Mouse (Mus musculus): ENCODE measurements around the gene Rnpepl1. TPM values are rescaled to one million over a fixed set of nuclear protein-coding genes. Genes with fewer than 3 reads are reported as not detected.
A peak's percentile ranks its signal among the peaks of the same experiment; 100 is the strongest.

Rnpepl1 gene
- total RNA-seq, 2 experiments from 2014 or later, result 77.8 to 77.9 TPM

DNA sequence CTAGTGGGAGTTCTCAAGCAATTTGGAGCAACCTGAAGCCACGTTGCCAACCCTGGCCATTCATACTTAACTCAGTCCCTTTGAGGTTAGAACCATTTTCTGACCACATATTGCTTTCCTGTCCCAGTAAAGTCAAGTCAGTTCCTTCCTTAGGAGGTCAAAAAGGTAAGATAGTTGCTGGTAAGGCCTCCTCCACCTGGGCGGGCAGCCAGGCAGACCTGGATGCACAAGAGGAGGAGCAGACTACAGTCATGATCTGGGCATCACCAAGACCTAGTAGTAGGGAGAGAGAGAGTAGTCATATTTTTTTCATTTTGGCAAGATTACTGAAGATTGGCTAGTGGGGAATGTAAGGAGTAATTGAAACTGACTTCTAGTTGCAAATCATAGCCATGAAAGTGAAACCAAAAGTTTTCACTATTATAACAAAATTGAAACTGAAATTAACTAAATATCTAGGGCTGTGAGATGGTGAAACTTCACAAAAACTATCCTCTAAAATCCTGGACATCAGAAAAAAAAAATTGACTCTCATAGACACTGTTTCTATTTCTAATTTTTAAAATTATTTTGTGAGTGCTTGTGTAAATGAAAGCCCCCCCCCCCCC is 4.8 kb upstream of the Rnpepl1 start:
- intact Hi-C loops (cut with DNase I), result no loop called here

DNA sequence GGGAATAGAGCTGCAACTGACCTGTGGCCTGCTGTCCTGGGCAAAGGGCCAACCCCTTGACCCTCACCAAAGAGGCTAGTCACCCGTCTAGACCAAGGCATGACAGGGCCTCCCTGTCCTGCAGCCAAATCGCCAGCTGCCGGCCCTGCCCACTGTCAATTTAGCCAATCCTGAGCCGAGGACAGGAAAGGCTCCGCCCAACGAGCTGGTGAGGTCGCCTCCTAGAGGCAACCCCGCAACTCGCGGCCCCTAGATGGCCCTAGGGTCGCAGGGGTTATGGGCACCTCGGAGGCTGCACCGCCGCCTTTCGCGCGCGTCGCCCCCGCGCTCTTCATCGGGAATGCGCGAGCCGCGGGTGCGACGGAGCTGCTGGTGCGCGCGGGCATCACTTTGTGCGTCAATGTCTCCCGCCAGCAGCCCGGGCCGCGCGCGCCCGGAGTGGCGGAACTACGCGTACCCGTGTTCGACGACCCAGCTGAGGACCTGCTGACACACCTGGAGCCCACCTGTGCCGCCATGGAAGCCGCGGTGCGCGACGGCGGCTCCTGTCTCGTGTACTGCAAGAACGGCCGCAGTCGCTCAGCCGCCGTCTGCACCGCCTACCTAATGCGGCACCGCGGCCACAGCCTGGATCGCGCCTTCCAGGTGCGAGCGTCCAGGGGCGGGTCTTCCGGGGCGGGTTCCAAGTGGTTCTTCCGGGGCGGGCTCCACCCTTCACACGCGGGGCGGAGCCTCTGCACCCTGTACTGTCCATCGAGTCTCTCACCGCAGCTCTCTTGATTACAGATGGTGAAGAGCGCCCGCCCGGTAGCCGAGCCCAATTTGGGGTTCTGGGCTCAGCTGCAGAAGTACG is 3.6 kb upstream of the Rnpepl1 start, which contains the start of gene Dusp28:
Gene Dusp28, plus strand, starts transcription at position 203 of the 853 bp plus-strand sequence.
- intact Hi-C loops (cut with DNase I), result no loop called here
- DNase-seq (ENCODE audit: low spot score), result peak; percentile 81

More for the DNA sequence above, 4.8 kb upstream of the Rnpepl1 start:
- DNase-seq (ENCODE audit: low spot score), result no peak

DNA sequence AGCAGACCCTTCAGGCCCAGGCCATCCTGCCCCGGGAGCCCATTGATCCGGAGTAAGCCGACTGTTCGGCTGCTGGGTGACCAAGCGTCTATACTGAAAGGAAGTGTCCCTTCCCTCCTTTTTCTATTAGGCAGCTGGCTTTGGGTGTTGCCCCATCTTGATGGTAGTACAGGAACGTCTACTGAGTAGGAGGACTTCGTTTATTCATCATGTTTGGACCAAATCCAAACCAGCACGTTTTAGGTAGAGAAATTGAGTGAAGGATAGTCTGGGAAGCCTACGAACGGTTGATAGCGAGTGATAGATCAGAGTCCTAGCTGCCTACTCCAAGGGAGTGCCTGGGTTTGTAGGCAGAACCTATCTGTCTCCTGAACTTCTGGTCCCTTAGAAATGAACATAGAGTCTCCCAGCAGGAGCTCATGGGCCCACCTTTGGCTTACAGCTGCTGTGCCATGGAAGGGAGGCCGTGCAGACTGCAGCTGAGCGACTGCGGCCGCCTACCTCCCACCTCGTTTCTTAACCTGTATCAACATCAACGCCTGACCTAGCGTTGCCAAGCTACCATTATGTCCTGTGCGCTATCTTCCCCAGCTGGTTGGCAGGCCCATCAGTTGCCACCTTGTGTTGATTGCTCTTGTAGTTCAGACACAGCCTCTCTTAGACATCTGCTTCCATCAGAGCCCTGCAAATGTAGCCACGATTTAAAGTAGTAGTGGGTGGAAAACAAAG is 2.8 kb upstream of the Rnpepl1 start:
- DNase-seq (ENCODE audit: low spot score), result no peak
- intact Hi-C loops (cut with DNase I), result no loop called here

DNA sequence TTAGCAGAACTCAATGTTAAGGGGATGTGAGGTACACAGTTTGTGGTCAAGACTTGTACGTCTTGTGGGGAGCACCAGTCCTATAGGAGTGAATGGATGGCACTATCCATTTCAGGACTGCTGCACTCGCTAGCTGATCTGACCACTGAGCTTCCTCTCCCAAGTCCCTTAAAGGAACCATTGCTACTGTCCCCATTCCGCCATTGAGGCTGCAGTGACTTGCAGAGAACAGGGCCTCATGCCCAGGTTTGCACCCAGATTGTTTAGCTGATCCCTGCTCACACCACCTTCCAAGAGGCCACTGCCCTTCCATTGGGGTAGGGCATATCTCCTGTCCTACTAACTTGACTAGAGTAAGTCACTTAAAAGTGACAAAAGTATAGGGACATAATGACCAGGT is 1.9 kb upstream of the Rnpepl1 start:
- DNase-seq (ENCODE audit: low spot score), result no peak
- intact Hi-C loops (cut with DNase I), result no loop called here

DNA sequence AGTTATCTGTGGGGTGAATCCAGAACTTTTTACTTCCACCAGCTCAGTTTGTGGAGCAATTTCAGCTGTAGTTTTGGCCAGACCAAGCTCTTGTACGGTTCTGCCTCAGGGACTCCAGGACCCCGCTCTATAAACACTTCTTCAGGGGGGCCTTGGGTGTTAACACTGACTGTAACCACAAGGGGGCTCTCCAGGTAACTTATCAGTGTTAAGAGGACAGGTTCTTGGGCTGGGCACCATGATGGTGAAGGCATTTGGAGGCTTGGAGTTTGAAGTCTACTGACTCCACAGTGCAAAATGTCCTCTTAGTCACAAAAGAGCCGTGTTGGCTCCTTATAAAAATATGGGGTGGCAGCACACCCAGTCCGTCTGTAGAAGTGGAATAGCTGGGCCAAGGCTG is 1.5 kb upstream of the Rnpepl1 start:
- no peak for DNase-seq (ENCODE audit: low spot score)
- intact Hi-C loops (cut with DNase I), result no loop called here

DNA sequence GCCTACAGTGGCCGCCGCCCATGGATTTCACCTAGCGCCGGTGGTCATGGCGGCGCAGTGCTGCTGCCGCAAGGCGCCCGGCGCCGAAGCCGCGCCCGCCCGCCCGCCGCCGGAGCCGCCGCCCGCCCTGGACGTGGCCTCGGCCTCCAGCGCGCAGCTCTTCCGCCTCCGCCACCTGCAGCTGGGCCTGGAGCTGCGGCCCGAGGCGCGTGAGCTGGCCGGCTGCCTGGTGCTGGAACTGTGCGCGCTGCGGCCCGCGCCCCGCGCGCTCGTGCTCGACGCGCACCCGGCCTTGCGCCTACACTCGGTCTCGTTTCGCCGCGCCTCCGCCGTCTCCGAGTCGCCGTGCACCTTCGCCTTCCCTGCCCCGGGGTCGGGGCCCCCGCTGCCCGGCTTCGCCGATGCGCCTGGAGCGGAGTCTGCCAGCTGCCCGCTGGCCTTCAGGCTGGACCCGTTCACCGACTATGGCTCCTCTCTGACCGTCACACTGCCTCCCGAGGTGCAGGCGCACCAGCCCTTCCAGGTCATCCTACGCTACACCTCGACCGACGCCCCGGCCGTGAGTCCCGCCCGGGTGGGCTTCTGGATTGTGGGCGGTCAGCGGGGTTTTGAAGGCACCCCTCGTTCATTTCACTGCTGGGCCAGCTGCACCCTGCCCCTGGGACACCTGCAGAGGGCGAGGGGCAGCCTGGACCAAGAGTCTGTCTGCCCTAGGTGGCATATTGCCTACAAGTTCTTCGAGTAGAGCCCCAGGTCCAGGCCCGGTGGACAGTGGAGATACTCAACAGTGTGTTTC is 540 bp downstream of the Rnpepl1 start:
- intact Hi-C loops (cut with DNase I), result loop anchor here (2.0 kb wide), 1 partner anchor 22 kb away; no protein-coding TSS in a partner anchor
- DNase-seq (ENCODE audit: low spot score), result no peak

DNA sequence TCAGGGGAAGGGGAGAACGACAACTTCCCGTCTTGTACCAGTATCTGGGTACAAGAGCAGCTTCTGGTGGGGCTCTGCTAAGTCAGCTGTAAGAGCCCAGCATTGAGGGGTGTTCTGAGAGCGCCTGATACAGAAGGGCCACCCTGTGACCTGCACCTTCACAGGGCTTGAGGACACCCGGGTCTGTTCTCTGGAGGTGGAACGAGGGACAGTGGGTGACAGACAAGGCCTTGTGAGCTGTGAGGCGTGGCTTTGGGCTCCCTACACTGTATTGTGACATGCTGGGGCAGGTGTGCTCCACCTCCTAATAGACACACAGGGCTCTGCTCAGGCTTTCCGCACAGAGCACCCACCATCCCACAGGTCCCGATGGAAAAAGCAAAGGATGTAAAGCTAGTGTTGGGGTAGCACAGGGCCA is 1.1 kb downstream of the Rnpepl1 start:
- intact Hi-C loops (cut with DNase I), result loop anchor here (2.0 kb wide), 1 partner anchor 21 kb away; no protein-coding TSS in a partner anchor
- DNase-seq (ENCODE audit: low spot score), result no peak

DNA sequence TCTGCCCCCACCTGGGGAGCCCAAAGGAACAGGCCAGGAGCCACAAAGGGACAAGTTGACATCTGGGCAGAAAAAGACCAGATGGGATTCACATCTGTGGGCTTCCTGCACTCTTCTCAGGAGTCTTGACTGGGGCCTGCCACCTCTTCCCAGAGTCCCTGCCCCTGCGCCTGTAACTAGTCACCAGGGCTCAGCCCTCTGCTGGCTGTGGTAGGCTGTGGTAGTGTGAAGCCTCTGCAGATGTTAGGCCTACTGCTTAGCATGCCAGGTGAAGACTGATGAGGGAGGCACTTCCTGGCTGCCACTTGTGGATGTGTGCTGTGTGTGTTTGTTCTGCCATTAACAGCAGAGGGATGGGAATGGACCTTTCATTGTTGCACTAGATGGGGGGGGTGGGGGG is 1.7 kb downstream of the Rnpepl1 start:
- no peak for DNase-seq (ENCODE audit: low spot score)
- intact Hi-C loops (cut with DNase I), result no loop called here

DNA sequence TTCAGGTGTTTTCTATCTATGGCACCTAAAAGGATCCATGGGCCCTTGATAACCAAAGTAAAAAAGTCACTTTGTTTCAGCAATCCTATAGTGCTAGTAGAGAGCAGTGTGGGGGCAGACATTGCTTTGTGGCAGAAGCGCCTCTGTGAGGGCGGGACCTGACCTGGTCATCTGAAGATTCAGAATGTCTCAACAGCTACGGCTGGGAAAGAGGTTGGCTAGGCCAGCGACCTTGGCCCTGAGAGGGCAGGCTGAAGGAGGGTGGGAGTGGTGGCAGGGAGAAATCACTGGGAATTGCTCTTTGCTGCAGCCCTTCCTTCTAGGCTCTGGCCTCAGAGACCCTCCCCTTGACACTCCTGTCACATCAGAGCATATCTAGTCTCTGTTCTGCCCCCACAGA is 3.7 kb downstream of the Rnpepl1 start:
- no peak for DNase-seq (ENCODE audit: low spot score)
- intact Hi-C loops (cut with DNase I), result no loop called here

DNA sequence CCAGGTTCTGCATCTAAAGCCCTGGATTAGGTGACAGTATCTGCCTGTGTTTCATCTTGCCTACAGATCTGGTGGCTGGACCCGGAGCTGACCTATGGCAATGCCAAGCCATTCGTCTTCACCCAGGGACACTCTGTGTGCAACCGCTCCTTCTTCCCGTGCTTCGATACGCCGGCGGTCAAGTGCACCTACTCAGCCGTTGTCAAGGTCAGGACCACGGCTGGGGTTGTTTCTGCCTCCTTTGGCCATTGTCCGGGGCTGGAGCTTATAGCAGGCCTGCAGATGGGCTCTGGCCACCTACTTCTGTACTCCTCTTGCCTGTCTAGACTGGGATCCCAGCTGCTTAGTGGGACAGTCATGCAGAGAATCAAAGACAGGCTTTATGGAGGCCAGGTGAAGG is 4.4 kb downstream of the Rnpepl1 start:
- intact Hi-C loops (cut with DNase I), result no loop called here
- no peak for DNase-seq (ENCODE audit: low spot score)

DNA sequence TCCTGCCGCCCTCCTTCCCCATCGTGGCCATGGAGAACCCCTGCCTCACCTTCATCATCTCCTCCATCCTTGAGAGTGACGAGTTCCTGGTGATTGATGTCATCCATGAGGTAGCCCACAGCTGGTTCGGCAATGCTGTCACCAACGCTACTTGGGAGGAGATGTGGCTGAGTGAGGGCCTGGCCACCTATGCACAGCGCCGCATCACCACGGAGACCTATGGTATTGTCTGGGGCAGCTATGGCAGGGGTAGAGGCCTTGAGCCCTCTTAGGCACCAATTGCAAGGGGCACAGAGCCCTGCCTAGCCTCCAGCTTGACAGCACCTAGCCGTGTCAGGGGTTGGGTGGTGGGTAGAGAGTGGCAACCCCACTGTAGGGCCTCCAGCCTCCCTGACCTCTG is 6.1 kb downstream of the Rnpepl1 start:
- intact Hi-C loops (cut with DNase I), result no loop called here
- DNase-seq (ENCODE audit: low spot score), result no peak

DNA sequence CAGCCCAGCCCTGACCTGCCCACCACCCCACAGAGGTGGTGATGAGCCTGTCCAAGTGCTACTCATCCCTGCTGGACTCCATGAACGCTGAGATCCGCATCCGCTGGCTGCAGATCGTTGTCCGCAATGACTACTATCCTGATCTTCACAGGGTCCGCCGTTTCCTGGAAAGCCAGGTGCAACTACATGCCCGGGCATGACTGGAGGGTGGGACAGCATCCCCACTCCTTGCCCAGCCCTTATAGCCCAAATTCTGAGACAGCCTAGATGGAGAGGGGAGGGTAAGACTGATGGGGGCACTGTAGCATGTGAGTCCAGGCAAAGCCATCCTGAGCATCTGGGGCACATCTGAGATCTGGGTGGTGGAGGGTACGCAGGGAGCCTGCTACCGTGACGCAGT is 8.6 kb downstream of the Rnpepl1 start:
- intact Hi-C loops (cut with DNase I), result no loop called here
- DNase-seq (ENCODE audit: low spot score), result no peak

DNA sequence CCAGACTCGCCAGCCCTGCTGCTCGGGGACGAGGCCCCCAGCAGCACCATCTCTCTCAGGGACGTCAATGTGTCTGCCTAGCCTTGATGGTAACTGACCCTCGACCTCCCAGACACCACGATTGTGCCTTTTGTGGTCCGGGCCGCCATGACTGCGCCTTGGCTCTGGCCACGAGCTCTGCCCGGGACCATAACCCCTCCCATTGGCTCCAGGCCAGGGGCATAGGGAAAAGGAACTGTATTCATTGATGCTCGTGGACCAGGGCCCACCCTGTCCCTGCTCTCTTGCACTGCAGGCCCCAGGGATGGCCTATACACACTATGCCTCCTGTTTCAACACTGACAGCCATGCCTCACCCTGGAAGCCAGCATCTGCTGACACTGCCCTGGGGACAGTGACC is 9.2 kb downstream of the Rnpepl1 start:
- no peak for DNase-seq (ENCODE audit: low spot score)
- intact Hi-C loops (cut with DNase I), result no loop called here

DNA sequence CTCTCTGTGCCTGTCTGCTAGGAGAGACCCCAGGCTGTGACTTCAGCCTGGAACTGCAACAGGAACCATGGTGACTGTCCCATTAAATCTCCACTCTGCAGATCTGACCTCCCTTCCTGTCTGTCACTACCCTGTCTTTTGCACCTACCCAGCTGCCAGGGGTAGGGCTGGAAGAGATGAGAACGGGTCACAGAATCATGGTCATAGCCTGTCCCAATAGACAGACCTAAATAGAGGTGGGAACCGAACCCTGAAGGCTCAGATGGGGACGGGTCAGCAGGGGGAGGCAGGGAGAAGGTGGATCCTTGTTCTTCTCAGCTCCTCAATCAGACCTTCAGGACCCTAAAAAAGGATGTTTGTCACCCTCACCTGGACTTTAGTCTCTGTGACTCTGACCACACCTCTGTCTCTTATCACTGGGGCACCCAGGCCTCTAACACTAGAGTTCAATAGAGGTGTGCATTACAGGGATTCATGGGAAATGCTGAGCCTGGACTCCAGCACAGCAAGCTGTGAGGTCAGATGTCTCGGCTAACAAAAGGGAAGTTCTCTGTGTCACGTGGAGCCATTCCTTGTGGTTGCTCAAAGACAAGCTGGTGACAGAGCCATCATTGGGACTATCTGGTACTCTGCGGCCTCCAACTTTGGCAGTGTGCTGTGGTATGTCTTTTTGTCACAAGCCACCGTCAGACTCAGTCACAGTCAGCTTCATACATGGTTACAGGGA is 10.1 kb downstream of the Rnpepl1 start:
- no peak for DNase-seq (ENCODE audit: low spot score)
- intact Hi-C loops (cut with DNase I), result no loop called here

DNA sequence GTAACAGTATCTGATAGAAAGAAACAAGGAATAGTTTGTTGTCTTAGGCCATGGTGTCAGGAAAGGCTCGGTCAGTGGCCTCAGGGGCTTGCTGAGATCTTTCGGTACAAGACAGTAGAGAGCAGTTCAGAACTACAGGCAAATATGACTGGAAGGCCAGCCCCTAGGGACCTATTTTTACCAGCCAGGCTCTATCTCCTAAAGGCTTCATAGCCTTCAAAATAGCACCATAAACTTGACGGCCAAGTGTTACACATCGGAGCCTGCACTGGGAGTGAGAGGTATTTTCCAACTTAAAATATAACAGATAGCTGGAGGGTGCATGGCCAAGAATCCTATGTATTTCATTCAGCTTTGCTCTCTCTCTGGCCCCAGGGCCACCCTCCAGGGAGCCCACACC is 10.9 kb downstream of the Rnpepl1 start:
- intact Hi-C loops (cut with DNase I), result no loop called here
- no peak for DNase-seq (ENCODE audit: low spot score)

DNA sequence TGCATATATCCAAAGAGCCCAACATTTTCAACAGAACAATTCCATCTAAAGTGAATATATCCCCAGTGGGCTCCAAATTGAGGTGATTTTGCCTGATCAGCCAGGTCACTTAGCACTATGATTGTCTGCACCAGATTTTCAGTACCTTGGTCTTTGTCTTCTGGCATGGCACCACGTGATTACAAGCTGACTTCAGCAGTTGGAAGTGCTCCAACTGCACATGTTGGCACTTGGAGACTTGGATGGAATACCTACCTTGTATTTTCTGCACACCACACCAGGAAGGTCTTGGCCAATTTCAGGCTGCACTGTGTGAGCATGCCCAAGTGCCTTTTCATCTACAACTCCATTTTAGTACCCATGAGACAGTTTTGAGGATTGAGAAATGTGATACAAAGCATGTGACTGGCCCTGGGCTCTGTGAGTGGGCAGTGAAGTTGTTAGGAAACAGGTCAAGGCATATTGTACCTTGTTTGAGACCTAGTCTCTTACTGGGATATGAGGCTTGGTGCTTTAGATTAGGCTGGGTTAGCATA is 19.7 kb downstream of the Rnpepl1 start:
- intact Hi-C loops (cut with DNase I), result loop anchor here (10.0 kb wide), 1 partner anchor 415 kb away; the partner anchor contains the start of genes Pask and Ppp1r7
- DNase-seq (ENCODE audit: low spot score), result no peak

DNA sequence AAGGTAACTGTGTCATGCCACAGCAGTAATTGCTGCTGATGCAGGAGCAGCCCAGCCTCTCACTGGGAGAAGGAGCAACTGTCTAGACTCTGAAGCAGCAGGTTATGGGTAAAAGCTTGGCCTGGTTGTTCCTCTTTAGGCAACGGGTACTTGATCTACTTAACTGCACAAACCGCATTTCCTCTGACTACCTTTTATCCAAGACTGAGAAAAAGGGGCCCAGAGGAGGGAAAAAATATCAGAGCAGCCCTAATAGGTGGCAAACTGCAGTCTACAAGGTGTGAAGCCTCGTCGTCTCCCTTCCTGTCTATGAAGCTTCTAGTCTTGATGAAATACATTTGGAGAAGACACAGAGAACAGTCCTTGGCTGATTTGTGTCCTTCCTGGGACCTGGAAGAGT is 23.0 kb downstream of the Rnpepl1 start:
- intact Hi-C loops (cut with DNase I), result loop anchor here (2.0 to 10.0 kb wide), 2 partner anchors 23 to 411 kb away; partner anchors contain the start of genes Pask, Ppp1r7 and Rnpepl1
- no peak for DNase-seq (ENCODE audit: low spot score)

DNA sequence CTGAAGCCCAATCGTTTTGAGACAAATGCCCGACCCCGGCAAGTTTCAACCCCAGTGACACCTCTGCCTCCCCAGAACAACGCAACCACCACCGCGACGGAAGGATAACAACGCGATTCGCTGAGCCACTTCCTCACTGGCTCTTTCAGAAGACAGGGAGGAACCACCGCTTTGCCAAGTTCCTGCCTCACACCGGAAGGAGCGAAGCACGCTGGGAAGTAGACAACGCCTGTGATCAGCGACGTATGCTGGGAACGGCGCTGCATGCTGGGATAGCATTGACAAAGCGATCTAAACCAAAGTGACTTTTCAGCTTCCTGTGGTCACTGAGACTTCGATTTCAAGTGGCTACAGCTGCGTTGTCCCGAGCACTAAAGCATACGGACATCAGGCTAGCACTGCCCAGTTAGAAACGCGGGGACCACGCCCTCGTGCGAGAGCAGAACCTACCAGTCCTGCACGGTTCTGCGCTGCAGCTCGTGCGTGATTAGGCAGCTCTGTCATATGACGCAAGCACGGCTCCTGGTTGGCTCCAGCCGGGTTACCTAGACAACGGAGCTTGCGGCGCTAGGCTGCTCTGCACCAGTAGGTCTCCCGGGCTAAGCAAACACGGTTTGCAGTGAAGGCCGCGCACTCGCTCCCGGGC is 23.7 kb downstream of the Rnpepl1 start, which contains the start of gene Capn10:
Gene Capn10, plus strand, starts transcription at position 195 of the 646 bp plus-strand sequence.
- peak; percentile 91 for DNase-seq (ENCODE audit: low spot score)
- intact Hi-C loops (cut with DNase I), result loop anchor here (10.0 kb wide), 1 partner anchor 410 kb away; the partner anchor contains the start of genes Pask and Ppp1r7

All from heart, postnatal 25 days (tissue).